Mouse (Mus musculus) G1E (cell line): ENCODE data around the gene Atpaf1. TPM values are rescaled to one million over a fixed set of nuclear protein-coding genes. Genes with fewer than 3 reads are reported as not detected.

Experiments
- ATAC-seq: 2 replicates; pipeline ENCODE4 v1.8.0; 2016; ENCODE audit warnings: mild to moderate bottlenecking; ENCODE audit not compliant: insufficient number of reproducible peaks, poor library complexity, low FRiP score, severe bottlenecking; ENCODE audit errors: extremely low read depth
- DNase-seq: peaks from one replicate; pipeline ENCODE4 v3.0.0; 2012; ENCODE audit warnings: low spot score
- H3K27me3 ChIP-seq: 2 replicates; pipeline ENCODE4 v1.6.1; 2012; ENCODE audit warnings: mild to moderate bottlenecking, low read length, inconsistent platforms; ENCODE audit not compliant: insufficient read depth
- H3K36me3 ChIP-seq: replicated peaks from 2 replicates; pipeline ENCODE3; 2012; ENCODE audit warnings: mild to moderate bottlenecking, inconsistent platforms
- H3K4me1 ChIP-seq: 2 replicates; pipeline ENCODE4 v1.6.1; 2012; ENCODE audit warnings: low read depth, low read length, inconsistent platforms, mixed read lengths; ENCODE audit not compliant: insufficient read depth
- H3K4me3 ChIP-seq: 2 replicates; pipeline ENCODE4 v1.5.1; 2012; ENCODE audit warnings: low read depth, mild to moderate bottlenecking, inconsistent platforms, low read length, moderate library complexity, mixed read lengths
- H3K9me3 ChIP-seq: replicated peaks from 2 replicates; pipeline ENCODE4 v1.6.1; 2012; ENCODE audit warnings: inconsistent platforms
- CTCF ChIP-seq: IDR thresholded peaks from 2 replicates; pipeline ENCODE4 v1.5.1; 2012; ENCODE audit warnings: low read depth, low read length, inconsistent platforms, mixed read lengths
- GATA1 ChIP-seq: IDR thresholded peaks from 2 replicates; pipeline ENCODE4 v1.6.1; 2012; ENCODE audit warnings: borderline replicate concordance, low read length, inconsistent platforms, mixed read lengths
- GATA2 ChIP-seq: IDR thresholded peaks from 2 replicates; pipeline ENCODE4 v1.6.1; 2012; ENCODE audit warnings: low read depth, low read length, inconsistent platforms, borderline replicate concordance
- POLR2AphosphoS5 ChIP-seq: IDR thresholded peaks from 2 replicates; pipeline ENCODE4 v1.6.1; 2012; ENCODE audit warnings: low read depth, low read length, inconsistent platforms; ENCODE audit not compliant: insufficient replicate concordance
- TAL1 ChIP-seq: conservative IDR thresholded peaks from 2 replicates; pipeline ENCODE4 v1.6.1; 2012; ENCODE audit warnings: low read depth, low read length, inconsistent platforms, mixed read lengths
- polyA plus RNA-seq: library from polyadenylated mRNA; stranded (reverse); fragments of >175 nt; gene quantifications from 2 replicates; pipeline ENCODE4 v1.2.3, GENCODE M21; 2012
- total RNA-seq, 2 experiments: library from RNA; stranded (forward) in 1 of 2; stranded (reverse) in 1 of 2; fragments of 200-1000 nt in 1 of 2; fragments of >200 nt in 1 of 2; fragmentation: Nextera tagmentation in 1 of 2; gene quantifications; 2 replicates each; pipeline ENCODE4 v1.2.3; 2014 to 2017

Gene Atpaf1
- total and polyA plus RNA-seq, 3 experiments = 11.1 to 26.9 (median 13.5) TPM

- ATAC-seq = 0 out of 2 replicates have a peak, but pooled peaks have one; percentile 8
- Histone ChIP-seq H3K27me3 (peaks cover 7% of the 10 kb centered on the region; the same call in 1 of the 2 replicates), H3K9me3 (no peaks in the 10 kb centered on the region), H3K4me1 (peaks cover 15% of the 10 kb centered on the region), H3K4me3 (peak overlapping the region; percentile 80), H3K36me3 (peaks cover 31% of the 10 kb centered on the region)
- no peak for TF ChIP-seq POLR2AphosphoS5
- TF ChIP-seq GATA2 = no peak
- TF ChIP-seq GATA1 = no peak
- TF ChIP-seq CTCF = no peak
- TF ChIP-seq TAL1 = no peak
- no peak for DNase-seq
Measured at GRCm38 (mm10) chr4:115785511-115786034, 961 bp downstream of the Atpaf1 start.

- Histone ChIP-seq H3K4me3 (no peak overlapping the region), H3K27me3 (no peaks in the 10 kb centered on the region), H3K36me3 (peaks cover 64% of the 10 kb centered on the region), H3K9me3 (no peaks in the 10 kb centered on the region), H3K4me1 (peaks cover 3% of the 10 kb centered on the region)
- no peak for ATAC-seq
- no peak for TF ChIP-seq TAL1
- TF ChIP-seq CTCF = no peak
- no peak for TF ChIP-seq POLR2AphosphoS5
- TF ChIP-seq GATA1 = no peak
- no peak for TF ChIP-seq GATA2
- DNase-seq = no peak
Measured at GRCm38 (mm10) chr4:115790864-115791263, 6.3 kb downstream of the Atpaf1 start.

- Histone ChIP-seq H3K9me3 (no peaks in the 10 kb centered on the region), H3K36me3 (peaks cover 65% of the 10 kb centered on the region), H3K4me3 (no peak overlapping the region), H3K27me3 (no peaks in the 10 kb centered on the region), H3K4me1 (0 out of 2 replicates have a peak, but pooled peaks cover 2% of the 10 kb centered on the region)
- ATAC-seq (no peak), DNase-seq (no peak)
- TF ChIP-seq POLR2AphosphoS5 (no peak), CTCF (no peak), GATA2 (no peak), TAL1 (no peak), GATA1 (no peak)
Measured at GRCm38 (mm10) chr4:115795360-115795759, 10.7 kb downstream of the Atpaf1 start.

GRCm38 (mm10) chr4:115799981-115800380 lies 15.4 kb downstream of the Atpaf1 start:
- no peak for ATAC-seq
- TF ChIP-seq TAL1 = no peak
- H3K36me3 ChIP-seq = peaks cover 55% of the 10 kb centered on the region

GRCm38 (mm10) chr4:115812326-115812725 lies 27.7 kb downstream of the Atpaf1 start:
- no peak for TF ChIP-seq GATA1
- no peak for TF ChIP-seq TAL1
- TF ChIP-seq CTCF = no peak
- no peak for TF ChIP-seq POLR2AphosphoS5
- TF ChIP-seq GATA2 = no peak
- Histone ChIP-seq H3K27me3 (no peaks in the 10 kb centered on the region), H3K36me3 (peaks cover 46% of the 10 kb centered on the region), H3K4me3 (no peak overlapping the region), H3K9me3 (no peaks in the 10 kb centered on the region), H3K4me1 (no peaks in the 10 kb centered on the region)
- ATAC-seq (no peak), DNase-seq (no peak)

More at GRCm38 (mm10) chr4:115799981-115800380, 15.4 kb downstream of the Atpaf1 start:
- no peak overlapping the region for H3K4me3 ChIP-seq
- H3K27me3 ChIP-seq = 0 out of 2 replicates have a peak, but pooled peaks cover 2% of the 10 kb centered on the region
- no peak for DNase-seq
- no peaks in the 10 kb centered on the region for H3K4me1 ChIP-seq
- H3K9me3 ChIP-seq = no peaks in the 10 kb centered on the region

- H3K4me3 ChIP-seq = no peak overlapping the region
- ATAC-seq = no peak
- H3K9me3 ChIP-seq = no peaks in the 10 kb centered on the region
- TF ChIP-seq GATA1 (no peak), POLR2AphosphoS5 (no peak), TAL1 (no peak), GATA2 (no peak), CTCF (no peak)
- H3K27me3 ChIP-seq = peaks cover 2% of the 10 kb centered on the region; the same call in 1 of the 2 replicates
- peaks cover 3% of the 10 kb centered on the region; the same call in 1 of the 2 replicates for H3K4me1 ChIP-seq
- DNase-seq = no peak
- peaks cover 54% of the 10 kb centered on the region for H3K36me3 ChIP-seq
Measured at GRCm38 (mm10) chr4:115815606-115816005, 31.0 kb downstream of the Atpaf1 start.
